Mouse (Mus musculus) ES-CJ7 (cell line): ENCODE measurements around the gene Scrt2.
"Not testable (repeated sequence)": the region's sequence is repeated elsewhere in the genome, so short reads cannot be mapped to it uniquely, and the experiment has no call there.

Experiments
- DNase-seq: peaks from one replicate; pipeline ENCODE4 v3.0.0; 2011; ENCODE audit warnings: low read depth, low spot score

Gene Scrt2

GRCm38 (mm10) chr2:152080685-152081541 is at the start of gene Scrt2:
Gene Scrt2 (plus strand): TSS chr2:152081529.
- DNase-seq, result no peak

DNA sequence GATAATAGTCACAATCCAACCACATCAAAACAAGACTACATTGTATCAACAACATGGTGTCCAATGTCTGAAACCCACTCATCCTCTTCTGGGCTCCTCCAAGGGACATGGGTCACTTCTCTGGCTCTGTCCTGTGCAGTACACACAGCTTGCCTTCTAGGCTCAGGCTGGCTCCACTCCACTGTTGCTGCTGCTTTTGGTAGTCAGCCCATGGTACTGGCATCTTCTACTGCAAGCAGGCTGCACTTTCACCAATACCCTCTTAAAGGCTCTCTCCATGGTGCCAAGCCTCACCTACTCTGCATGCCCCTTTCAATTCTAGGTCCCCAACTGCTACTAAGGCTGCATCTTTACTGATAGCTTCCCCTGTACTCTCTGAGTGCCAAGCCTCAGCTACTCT is 41.2 kb upstream of the Scrt2 start:
- DNase-seq, result no peak

DNA sequence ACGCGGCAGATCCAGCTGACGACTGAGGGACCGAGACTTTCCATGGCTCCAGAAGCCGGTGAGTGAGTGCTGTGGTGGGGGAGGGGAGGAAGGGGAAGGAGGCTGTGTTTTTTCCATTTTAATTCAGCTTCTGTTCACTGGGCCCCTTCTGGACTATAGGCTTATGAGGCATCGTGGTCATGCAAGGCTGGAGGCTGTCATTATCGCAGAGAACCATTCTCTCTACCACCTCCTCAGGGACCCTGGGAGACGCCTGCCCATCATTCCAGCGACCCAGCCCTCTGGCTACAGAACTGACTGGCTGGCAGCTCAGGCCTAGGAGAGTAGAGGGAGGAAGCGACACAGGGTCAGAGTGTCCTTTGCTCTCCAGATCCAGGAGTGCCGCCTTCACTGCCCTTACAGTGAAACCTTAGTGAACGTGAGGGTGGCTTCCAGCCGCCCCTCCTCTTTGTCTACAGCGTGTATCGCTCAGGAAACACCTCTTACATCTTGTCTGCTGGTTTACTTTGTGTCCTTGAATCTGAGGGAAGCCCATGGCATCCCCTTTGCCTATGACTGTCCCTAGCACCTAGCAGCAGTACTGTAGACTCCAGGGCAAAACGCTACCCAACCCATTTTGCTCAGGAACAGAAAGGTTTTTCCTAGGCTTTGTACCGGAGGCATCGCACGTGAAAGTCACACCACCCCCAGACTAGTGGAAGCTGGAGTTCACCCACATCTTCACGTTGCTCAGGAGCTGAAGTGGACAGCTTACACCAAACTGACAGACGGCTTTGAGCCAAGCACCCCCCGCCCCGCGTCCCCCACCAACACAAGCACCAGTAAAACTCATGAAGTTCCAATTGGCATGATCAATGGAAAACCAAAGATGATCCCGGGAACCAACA is 34.0 kb upstream of the Scrt2 start:
- DNase-seq, result peak; percentile 39

- DNase-seq, result peak; percentile 67
These were observed 33.0 kb upstream of the Scrt2 start for GRCm38 (mm10) chr2:152048003-152048980.

GRCm38 (mm10) chr2:152048981-152049441 is 32.3 kb upstream of the Scrt2 start:
- DNase-seq, result peak; percentile 65

GRCm38 (mm10) chr2:152049611-152050270 is 31.6 kb upstream of the Scrt2 start:
- DNase-seq, result no peak

DNA sequence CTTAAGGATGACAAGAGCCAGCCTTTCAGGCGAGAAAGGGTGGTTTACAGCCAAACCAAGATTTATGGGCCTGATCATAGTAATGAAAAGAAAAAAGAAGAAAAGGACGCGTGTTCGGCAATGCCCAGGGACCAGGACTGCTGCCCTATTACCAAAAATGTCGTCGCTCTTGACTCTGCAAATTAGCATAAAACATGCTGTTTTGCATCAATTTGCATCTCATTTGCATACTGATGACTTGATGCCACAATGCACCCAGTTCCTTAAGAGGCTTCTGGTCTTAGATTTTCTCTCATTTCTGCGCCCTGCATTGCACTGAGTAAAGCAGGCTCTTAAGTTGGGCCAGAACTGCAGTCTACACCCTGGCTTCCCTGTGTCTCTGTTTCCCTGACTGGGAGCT is 31.0 kb upstream of the Scrt2 start:
- no peak for DNase-seq

DNA sequence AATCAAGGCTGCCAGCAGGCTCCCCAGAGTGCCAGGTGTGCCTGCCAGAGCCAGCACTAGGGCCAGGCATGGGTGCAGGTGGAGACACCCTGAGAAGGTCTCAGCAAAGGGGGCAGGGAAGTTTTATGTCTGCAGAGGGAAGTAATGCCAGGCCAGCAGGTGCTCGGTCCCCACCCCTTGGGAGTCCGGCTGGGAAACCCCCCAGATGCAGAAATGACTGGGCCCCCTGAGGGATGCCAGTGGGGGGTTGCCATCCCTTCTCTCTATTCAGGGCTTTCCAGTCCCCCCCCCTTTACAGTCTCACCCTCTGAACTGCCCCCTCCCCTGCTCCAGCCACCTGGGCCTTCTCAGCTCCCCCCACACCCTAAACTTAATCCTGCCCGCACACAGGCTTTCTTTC is 29.3 kb upstream of the Scrt2 start:
- DNase-seq, result no peak

GRCm38 (mm10) chr2:152055406-152055805 is 25.9 kb upstream of the Scrt2 start:
- no peak for DNase-seq

DNA sequence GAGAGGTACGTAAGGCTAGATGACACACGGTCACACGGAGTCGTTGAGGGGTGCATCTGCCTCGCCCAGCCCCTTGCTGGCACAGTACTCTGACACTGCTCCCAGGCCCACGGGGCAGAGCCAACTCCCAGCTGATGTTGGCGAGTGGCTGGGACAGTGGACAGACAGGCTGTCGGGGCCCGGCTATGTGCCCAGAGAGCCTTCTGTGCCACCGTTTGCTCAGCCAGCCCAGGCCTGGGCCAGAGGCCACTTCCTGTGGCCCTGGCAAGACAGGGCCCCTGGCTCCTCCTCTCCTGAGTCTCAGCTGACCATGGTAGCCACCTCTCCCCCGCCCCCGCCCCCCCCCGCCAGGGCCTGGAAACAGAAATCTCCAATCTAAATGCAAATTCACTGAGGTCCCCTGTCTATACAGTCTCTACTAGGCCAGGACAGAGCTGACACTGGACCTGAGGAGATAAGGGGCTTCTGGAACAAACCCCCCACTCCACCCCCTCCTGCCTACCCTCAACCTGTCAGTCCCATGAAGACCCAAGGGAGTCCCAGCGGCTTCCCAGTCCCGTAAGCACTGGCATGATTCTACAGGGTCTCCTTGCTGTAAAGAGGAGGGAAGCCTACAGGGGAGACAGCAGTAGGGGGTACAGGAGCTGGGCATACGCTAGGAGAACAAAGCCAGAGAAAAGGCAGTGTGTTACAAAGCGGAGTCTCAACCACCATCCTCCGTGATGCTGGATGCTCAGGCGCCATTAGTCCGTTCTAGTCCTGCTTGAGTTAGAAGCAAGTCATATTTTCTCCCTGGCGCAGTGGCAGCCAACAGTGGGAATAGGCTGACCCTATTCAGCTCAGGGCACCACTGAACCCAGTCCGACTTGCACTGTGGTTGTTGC is 24.7 kb upstream of the Scrt2 start:
- DNase-seq, result no peak

DNA sequence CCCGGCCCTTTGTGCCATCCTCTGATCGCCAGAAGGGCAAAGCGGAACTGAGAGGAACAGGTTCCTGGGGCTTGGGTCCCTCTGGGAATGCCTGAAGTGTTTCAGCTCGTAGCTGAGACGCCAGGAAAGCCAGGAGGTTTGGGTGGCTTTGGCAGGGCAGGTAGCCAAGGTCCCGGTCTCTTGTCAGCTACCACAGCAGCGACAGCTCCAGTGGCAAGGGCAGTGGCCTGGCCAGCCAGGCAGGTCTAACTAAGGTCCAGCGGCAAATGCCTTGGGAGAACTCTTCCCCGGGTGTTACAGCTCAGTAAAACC is 24.1 kb upstream of the Scrt2 start:
- no peak for DNase-seq

GRCm38 (mm10) chr2:152062817-152063216 is 18.5 kb upstream of the Scrt2 start:
- not testable (repeated sequence) for DNase-seq

DNA sequence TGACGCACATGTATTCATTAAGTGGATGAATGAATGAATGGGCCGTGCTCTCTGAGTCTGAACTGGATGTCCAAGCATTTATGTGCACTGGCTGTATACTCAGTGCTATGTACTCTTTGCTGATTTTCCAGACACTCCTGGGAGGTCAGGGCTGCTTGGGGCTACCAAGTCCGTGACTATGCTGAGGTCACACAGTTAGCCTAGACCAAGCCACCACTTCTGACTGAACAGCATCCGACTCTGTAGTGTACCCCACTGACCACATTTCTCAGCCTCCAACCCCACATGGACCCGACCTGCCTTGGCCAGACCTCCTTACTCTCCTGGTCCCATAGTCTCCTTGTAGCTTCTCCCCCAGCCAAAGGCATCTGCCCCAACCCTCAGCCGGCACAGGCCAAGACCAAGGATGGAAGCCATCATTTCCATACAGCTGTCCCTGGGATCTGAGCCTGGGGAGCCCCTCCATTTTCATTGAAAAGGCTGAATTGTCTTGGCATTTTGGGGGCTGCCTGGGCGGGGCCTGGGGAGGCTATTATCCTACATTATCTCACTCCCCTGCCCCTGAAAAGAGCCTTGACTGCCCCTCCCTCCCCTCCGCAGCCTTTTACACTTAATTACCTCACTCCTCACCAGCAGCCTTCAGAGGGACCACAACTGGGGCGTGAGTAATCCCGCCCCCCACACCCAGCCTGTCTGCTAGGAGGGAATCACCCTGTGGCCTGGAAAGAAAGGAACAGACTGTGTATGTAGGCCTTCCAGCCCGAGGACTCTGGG is 12.5 kb upstream of the Scrt2 start:
- no peak for DNase-seq

- no peak for DNase-seq
These were observed 11.9 kb upstream of the Scrt2 start for GRCm38 (mm10) chr2:152069434-152069786.

GRCm38 (mm10) chr2:152069941-152070340 is 11.4 kb upstream of the Scrt2 start:
- no peak for DNase-seq

DNA sequence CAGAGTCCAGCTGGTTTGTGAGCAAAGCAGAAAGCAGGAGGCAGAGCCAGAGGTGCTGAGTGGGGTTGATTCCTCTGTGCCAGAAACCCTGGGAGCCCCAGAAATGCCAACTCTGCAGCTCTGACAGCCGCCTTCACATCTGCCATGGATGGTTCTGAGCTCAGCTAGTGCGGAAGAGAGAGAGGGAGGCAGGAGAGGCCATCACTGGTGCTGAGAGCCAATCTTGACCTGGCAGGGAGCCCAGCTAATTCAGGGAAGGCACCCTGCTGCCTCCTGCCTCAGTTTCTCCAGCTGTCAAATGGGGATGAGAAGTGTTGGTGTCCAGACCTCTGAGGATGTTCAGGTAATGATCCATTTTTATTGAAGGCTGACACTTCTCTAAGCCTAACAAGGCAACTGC is 6.8 kb upstream of the Scrt2 start:
- no peak for DNase-seq

DNA sequence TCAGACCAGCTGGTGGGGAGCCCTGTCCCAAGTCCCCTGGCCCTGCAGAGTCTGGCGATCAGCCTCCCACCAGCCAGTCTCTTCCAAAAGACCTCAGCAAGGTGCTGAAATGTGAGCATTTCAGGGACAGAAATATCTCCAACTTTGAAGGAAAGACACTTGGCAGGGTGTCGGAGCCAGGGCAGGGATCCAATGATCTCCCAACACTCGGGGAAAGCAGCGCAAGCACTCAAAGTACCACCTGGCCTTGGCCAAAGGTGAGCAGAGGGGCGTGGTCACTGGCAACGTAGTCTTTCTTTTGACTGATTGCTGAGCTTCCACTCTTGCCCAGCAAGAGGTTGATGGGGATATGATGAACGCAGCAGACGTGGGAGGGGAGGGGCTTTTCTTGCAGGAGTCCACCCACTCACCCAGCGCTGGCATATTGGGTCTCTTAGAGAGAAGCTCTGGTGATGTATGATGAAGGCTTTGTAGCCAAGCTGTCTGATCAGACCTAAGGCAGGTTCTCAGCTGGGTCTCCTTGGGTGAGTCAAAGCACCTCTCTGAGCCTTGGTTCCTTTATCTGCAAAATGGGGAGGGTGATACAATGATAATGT is 5.9 kb upstream of the Scrt2 start:
- peak; percentile 44 for DNase-seq

- DNase-seq, result no peak
These were observed 4.0 kb upstream of the Scrt2 start for GRCm38 (mm10) chr2:152077337-152077736.
